Mouse (Mus musculus) neutrophil, adult 5-6 weeks (primary cell): ENCODE data around the gene Olfr424. TPM values are rescaled to one million over a fixed set of nuclear protein-coding genes. Genes with fewer than 3 reads are reported as not detected.

Experiments used
- ATAC-seq: fragments of 151-379, 151-347 bp; 2 replicates; pipeline ENCODE4 v1.8.0; 2017; ENCODE audit warnings: mild to moderate bottlenecking, moderate TSS enrichment; ENCODE audit not compliant: insufficient number of reproducible peaks, poor library complexity, low FRiP score, severe bottlenecking; ENCODE audit errors: extremely low read depth
- total RNA-seq: library from RNA; stranded (forward); fragments of 200-1000 nt; gene quantifications from 2 replicates; pipeline ENCODE4 v1.2.3, GENCODE M21; 2017

Gene Olfr424
- not detected in 2 replicates for total RNA-seq

DNA sequence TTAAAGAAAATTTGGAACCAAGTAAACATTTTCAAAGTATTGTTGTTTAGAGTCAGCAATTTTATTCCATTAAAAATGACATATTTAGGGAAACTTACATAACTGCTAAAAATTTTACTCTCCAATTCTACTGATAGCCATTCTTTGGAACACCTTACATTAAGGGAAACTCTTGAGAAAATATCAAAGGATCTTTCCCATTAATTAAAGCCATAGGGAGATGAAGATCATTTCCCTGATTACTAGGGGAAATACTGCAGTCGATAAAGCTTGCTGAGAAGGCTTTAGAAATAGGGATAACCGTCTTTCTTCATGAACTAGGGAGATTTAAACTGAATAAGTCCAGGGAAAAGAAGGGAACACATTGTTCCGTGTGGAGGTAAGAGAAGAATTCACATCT is at the start of gene Olfr424:
TSS of gene Olfr424 (plus strand) at position 301 of the 400 bp plus-strand sequence.
- ATAC-seq, result no peak

DNA sequence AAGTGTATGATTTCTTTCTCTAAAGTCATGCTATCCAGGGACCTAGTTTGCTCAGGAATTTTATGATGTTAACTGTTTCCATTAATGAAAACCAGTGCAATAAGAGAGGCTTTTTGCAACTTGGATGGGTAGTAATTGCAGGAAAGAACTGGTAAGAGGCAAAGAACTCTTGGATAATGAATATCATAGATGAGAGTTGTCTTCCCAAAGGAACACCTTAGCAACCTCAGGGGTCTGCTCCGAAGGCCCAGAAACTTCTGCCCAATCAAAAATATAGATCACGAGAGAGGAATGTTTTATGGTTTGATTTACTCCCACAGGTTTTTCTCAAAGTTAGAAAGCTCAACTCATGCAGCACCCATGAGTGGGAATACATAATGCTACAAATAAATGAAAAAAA is 47.3 kb upstream of the Olfr424 start, which contains the start of gene Olfr429:
TSS of gene Olfr429 (plus strand) at position 301 of the 400 bp plus-strand sequence.
- ATAC-seq, result no peak

DNA sequence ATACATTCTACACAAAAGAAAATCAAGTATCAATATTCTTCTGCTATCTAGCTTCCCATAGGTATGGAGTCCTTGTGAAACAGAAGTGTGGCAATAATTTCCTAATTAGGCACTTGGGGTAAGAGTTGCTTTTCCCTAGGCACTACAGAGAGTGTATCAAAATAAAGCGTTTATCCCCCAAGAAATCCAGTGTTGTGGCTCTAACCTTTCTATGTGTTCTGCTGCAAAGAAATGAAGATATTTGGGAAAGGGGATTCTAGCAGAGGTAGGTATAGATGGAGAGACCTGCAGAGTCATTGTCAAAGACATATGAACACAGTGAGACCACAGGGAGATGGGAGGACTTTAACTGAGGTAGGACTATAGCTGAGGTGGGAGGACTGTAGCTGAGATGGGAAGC is 34.7 kb upstream of the Olfr424 start, which contains the start of gene Olfr427:
TSS of gene Olfr427 (plus strand) at position 301 of the 400 bp plus-strand sequence.
- ATAC-seq, result no peak

DNA sequence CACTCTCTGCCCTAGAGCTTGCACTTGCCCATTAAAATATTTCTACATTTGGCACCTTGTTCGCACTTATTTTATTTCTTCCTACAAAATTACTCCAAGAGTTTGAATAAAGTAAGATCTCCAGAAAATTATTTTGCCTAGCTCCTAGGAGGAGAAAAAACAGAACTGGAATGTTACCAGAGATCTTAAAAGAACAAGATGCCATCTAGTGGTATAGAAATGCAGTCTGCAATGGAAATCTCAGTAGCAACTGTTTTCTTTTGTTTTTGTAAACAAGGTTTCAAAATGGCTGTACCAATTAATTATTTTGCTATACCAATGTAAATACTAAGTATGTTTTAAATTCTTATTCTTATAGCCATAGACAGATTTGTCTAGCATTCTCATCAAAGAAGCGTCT is 27.6 kb upstream of the Olfr424 start:
- no peak for ATAC-seq

DNA sequence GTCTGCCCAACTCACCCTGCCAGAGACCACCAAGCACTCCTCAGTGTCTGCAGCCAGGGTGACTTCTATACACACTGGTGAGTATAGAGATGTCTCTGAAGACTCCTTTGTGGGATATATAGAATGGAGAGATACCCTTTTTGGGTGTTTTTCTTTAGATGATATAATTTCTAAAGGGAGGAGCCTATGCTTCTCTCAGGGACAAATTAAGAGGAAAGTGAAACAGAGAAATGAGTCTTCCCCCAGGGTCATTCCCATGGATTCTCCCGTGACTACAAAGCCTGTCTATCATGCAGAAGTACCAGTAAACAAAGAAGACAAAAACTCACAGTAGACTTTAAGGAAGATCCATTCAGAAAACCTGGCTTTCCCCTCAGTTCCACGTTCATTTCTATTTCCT is 10.3 kb upstream of the Olfr424 start, which contains the start of gene Olfr231:
TSS of gene Olfr231 (minus strand) at position 101 of the 400 bp plus-strand sequence.
- no peak for ATAC-seq

DNA sequence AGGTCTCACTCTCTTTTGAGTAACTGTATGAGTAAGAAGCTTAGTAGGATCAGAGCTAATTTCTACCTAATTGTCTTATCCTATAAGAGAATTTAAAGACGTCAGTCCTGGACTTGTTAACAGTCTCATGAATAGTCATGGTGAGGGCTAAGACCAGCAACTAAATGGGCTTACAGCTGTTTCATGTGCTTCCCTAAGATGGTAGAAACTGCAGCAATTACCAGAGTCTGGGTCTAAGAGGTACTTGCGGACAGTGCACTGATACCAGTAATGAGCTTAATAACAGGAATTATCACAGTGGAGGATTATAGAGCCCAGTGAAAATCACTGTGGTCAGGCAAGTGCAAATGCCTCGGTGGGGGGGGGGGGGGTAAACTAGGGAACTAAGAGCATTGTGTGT is 682 bp downstream of the Olfr424 start:
- no peak for ATAC-seq

DNA sequence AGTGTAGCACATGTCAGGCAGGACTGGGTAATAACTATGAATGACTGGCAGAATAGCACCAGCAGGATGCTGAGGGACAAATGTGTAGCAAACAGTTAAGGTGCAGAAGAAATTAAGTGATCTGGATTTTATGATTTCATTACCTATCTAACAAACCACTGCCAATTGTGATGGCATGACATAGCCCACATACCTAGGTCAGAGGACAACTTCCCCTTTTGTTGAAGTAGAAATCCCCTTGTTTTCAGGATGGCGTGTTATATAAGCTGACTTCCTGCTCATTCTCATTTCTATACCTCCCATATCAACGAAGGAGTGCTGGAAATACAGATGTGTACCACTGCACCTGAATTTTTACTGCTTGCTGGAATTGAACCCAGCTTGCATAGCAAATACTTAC is 10.1 kb downstream of the Olfr424 start:
- ATAC-seq, result peak; percentile 90

DNA sequence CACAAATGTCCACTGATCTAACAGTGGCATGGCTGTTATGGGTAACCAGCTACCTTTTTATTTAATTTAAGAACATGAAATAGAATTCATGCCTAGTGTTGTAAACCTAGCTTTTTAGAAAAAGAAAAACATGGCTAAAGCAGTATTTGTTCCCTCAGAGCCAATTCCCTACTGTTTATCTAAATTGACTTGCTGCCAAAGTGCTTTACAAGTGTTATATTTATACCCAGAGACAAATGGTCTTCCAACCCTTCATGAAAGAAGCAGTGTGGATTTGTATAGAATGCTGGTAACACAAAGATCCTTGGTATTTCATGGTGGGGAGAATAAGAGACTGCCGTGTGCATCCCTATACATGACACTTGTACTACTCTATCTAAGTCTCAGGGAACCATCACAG is 15.4 kb downstream of the Olfr424 start:
- ATAC-seq, result no peak

DNA sequence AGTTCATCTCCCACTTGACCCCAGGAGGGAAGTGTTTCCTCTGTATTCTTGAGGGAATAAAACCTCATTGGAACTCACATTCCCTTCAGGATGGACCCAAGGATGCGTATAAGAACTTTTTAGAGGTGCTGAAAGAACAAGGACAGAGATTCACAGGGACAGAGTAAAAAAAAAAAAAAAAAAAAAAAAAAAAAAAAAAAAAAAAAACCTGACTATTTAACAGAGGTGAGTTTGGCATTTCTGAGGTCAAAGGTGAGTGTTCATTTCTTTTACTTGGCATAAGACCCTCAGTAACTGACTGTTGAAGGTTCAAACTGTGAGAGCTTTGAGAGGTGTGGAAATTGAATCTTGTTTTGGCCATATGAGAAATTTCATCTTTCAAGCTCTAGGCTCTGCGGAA is 18.0 kb downstream of the Olfr424 start:
- no peak for ATAC-seq

DNA sequence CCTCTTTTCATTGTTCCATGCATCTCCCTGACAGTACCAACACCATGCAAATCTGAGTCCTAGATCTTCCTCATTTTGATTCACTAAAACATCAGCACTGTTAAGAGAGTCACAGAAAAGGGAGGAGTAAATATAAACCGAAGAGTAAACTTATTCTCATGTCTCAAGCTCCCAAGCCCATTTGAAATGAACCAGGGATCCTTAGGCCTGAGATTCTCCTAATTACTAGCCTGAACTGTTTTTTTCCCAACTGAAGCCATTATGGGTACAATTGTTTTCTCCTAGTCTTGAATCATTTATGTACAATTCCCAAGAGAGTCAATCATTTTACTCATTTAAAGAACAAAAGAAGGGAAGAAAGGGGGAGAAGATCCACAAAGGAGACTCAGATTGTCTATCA is 24.0 kb downstream of the Olfr424 start, which contains the start of gene Olfr420:
TSS of gene Olfr420 (plus strand) at position 301 of the 400 bp plus-strand sequence.
- ATAC-seq, result no peak

DNA sequence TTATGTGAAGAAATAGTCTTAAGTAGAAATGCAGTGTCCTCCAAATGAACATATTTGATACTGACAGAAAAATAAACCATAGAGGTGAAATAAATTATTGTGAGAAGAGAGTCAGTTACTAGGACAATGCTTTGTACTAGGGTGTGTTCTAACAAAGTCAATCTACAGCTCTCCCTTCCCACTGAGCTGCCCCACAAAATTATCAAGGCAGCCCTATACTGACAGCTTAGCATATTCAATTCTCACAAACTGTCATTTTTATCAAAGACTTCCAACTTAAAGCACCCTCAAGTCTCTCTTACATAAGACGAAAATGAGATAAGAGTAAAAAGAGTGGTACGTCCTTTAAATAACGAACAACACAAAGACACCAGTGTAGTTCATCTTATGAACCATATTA is 26.3 kb downstream of the Olfr424 start:
- ATAC-seq, result no peak

DNA sequence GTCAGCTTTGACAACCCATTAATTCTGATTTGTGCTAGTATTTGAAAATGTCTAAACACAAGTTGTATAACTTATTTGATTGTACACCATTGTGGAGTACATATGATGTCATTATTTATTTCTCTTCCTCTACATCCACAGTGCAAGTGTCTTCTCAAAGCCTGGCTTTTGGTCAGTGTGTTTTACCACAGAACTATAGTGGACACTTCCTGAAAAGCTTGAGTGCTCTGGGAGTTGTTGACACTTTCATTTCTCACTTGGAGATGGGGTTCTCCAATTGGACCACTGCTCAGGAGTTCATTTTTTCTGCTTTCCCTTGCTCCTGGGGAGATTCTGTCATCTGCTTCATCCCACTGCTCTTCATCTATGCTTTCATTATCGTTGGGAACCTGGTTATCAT is 27.2 kb downstream of the Olfr424 start:
- ATAC-seq, result no peak

DNA sequence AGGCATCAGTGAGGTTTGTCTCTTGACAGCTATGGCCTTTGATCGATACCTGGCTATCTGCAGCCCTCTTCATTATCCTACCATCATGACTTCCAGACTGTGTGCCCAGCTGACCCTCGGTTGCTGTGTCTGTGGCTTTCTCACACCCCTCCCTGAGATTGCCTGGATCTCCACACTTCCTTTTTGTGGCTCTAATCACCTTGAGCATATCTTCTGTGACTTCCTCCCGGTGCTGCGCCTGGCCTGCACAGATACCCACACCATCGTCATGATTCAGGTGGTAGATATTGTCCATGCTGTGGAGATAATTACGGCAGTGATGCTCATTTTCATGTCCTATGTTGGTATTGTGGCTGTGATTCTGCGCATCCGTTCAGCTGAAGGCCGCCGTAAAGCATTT is 27.8 kb downstream of the Olfr424 start:
- ATAC-seq, result no peak

DNA sequence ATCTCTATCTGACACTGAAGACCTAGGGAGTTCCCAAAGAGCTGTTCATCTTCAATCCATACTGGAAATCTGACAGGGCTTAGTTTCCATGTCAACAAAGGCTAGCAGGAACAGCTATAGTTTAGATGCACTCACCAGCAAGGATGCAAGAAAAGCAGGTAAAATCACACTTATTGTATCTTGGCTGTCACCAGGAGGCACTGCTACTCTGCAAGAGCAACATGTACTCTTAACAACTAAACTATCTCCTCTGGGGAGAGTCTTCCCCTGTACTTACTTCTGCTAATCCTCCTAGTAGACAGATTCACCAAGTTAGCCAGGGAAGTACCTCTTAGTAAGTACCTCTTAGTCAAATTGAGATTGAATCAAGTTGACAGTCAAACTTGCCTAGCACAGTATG is 37.7 kb downstream of the Olfr424 start:
- no peak for ATAC-seq

DNA sequence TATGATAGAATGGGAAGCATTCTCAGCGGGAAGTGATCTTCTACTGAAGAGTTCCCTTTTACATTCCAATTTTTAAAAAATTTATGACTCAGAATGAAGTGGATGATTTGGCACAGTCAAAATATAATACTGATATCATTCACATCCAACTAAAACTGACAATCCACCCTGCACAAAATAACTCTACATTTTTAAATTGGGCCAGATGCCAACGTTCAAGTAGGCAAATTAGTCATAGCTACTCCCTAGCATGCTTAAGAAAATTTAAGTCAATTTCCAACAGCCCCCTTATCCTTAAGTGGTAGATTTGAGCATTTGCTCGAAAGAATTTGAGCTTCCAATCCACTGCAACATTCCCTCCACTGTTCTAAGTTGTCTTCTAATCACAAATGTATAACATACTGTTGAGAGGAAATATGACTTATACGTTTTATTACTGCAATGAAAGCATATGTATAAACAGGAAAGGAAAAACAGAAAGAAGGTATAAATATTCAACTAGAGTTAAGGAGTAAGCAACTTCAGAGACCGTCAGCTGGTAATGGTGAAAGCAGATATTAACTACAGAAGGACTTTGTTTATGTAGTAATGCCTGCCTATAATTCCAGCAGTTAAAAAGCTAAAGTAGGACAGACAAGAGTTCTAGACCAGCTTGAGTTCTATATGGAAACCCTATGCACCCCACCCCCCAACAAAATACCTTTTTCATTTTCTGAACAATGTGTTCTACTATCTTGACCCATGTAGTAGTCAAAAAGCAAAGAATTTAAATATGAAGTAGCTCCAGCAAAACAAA is 39.6 kb downstream of the Olfr424 start:
- no peak for ATAC-seq

DNA sequence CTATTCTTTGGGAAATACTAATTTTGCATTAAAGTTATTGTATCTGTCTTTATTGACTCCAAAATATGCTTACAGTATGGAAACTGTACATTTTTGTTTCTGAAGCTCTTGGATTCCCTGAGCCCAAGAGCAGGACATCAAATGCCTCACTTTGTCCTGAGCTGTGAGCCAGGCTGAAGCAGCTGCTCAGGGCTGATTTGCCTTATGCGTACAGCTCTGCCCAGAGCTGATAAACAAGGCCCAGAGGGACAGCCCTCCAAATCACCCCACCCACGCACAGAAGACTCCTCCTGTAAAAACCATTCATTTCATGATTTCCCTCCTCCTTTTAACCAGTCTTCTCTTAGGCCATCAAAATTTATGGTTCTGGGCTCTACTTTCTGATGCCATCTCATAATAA is 40.2 kb downstream of the Olfr424 start:
- ATAC-seq, result no peak

DNA sequence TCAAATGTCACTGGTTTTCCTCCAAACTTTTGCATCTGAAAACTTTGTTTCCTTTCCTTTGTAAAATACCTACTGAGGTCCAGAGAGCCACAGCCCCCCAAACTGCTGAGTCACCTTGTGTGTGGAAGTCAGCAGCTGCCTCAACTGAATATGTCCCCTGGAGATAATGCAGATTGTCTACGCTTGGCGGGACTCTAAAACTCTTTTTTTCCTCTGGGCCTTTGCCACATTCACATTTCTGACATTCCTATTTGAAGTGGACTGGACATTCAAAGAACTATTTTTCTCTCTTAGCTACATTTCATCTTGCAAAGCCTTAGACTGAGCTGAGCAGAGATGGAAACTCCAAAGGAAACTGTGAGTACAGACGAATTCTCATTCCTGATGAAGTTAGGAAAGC is 41.3 kb downstream of the Olfr424 start, which contains the start of gene Spta1:
TSS of gene Spta1 (plus strand) at position 172 of the 400 bp plus-strand sequence.
- ATAC-seq, result no peak
